Mouse (Mus musculus) liver, embryonic 14.5 days (tissue): ENCODE data around the gene Rft1. TPM values are rescaled to one million over a fixed set of nuclear protein-coding genes. Genes with fewer than 3 reads are reported as not detected.

ENCODE experiments used
- ATAC-seq: fragments of 200-750 bp; cut with Nextera tagmentation; 2 replicates; pipeline ENCODE4 v1.8.0; 2017; ENCODE audit warnings: moderate number of reproducible peaks, mild to moderate bottlenecking, moderate library complexity; ENCODE audit not compliant: insufficient read depth
- DNase-seq, 3 experiments: peaks; one replicate each; pipeline ENCODE4 v3.0.0-alpha.2; 2012 to 2013; ENCODE audit warnings: low read depth in 3 of 3, low spot score in 3 of 3
- H3K27ac ChIP-seq: fragments of 300-500 bp; sonication (generic); 2 replicates; pipeline ENCODE4 v1.5.1; 2014; ENCODE audit warnings: moderate library complexity, mild to moderate bottlenecking, control low read depth, inconsistent platforms
- H3K27me3 ChIP-seq: fragments of 300-500 bp; sonication (generic); 2 replicates; pipeline ENCODE4 v1.6.1; 2014; ENCODE audit warnings: mild to moderate bottlenecking, low read length, moderate library complexity; ENCODE audit not compliant: control insufficient read depth, insufficient read depth
- H3K36me3 ChIP-seq: fragments of 300-500 bp; sonication (generic); replicated peaks from 2 replicates; pipeline ENCODE4 v1.6.1; 2014; ENCODE audit warnings: low read depth; ENCODE audit not compliant: control insufficient read depth, insufficient read depth
- H3K4me1 ChIP-seq, 2 experiments: fragments of 200-500 bp in 1 of 2; fragments of 300-500 bp in 1 of 2; sonication (generic) in 1 of 2; replicated peaks; 2 replicates each; pipeline ENCODE4 v1.6.1; 2012 to 2014; ENCODE audit warnings: antibody characterized with exemption in 1 of 2, inconsistent platforms in 1 of 2, low read length in 1 of 2; ENCODE audit not compliant: control insufficient read depth in 2 of 2, insufficient read depth in 2 of 2
- H3K4me2 ChIP-seq: fragments of 300-500 bp; sonication (generic); 2 replicates; pipeline ENCODE4 v1.6.1; 2014; ENCODE audit warnings: low read depth, mild to moderate bottlenecking, control low read depth, moderate library complexity
- H3K4me3 ChIP-seq, 2 experiments: fragments of 200-500 bp in 1 of 2; fragments of 300-500 bp in 1 of 2; sonication (generic) in 1 of 2; 2 replicates each; pipeline ENCODE4 v1.5.1; 2012 to 2014; ENCODE audit warnings: low read depth in 2 of 2, low read length in 2 of 2, mild to moderate bottlenecking in 2 of 2, control low read depth in 1 of 2, inconsistent platforms in 1 of 2, moderate library complexity in 1 of 2; ENCODE audit not compliant: insufficient read depth in 1 of 2
- H3K9ac ChIP-seq: fragments of 300-500 bp; sonication (generic); replicated peaks from 2 replicates; pipeline ENCODE4 v1.6.1; 2014; ENCODE audit warnings: mild to moderate bottlenecking, control low read depth, moderate library complexity
- H3K9me3 ChIP-seq: fragments of 300-500 bp; sonication (generic); 2 replicates; pipeline ENCODE4 v1.6.1; 2016; ENCODE audit warnings: low read length, mixed read lengths; ENCODE audit not compliant: control insufficient read depth
- CTCF ChIP-seq: IDR thresholded peaks from 2 replicates; pipeline ENCODE4 v1.5.1; 2016; ENCODE audit warnings: antibody characterized with exemption, low read depth, control low read depth
- EP300 ChIP-seq: IDR thresholded peaks from 2 replicates; pipeline ENCODE4 v1.6.1; 2016; ENCODE audit warnings: antibody characterized with exemption, low read depth
- WGBS: fragments of 180-500 bp; shearing (Covaris S2); extraction: QIAGEN DNeasy Blood & Tissue Kit; methylation state at CpG from one replicate; pipeline ENCODE4 v1.1.7; 2014; ENCODE audit not compliant: insufficient replicate concordance; 5-methylcytosine and 5-hydroxymethylcytosine counted together
- polyA plus RNA-seq, 2 experiments: library from polyadenylated mRNA; depleted of rRNA in 1 of 2; stranded (reverse) in 1 of 2; unstranded in 1 of 2; fragments of >200 nt; fragmentation: Nextera tagmentation in 1 of 2; extraction: Ambion mirVana in 1 of 2; gene quantifications; 2 replicates each; pipeline versions ENCODE4 v1.2.1 to v1.2.3; 2012 to 2014

Rft1 gene
- polyA plus RNA-seq, 2 experiments: 2.8 to 3.4 TPM

GRCm38 (mm10) chr14:30610304-30610703, 43.9 kb upstream of the Rft1 start:
- Histone ChIP-seq H3K4me1 (0 out of 4 replicates have a peak, but pooled peaks cover 0 to 3% of the 10 kb centered on the region in 2 experiments), H3K36me3 (no peaks in the 10 kb centered on the region; the same call in 1 of the 2 replicates), H3K9me3 (no peaks in the 10 kb centered on the region), H3K9ac (no peak overlapping the region), H3K27me3 (no peaks in the 10 kb centered on the region), H3K4me2 (no peak overlapping the region), H3K27ac (no peak overlapping the region), H3K4me3 (no peak overlapping the region)
- ATAC-seq: no peak
- DNase-seq: no peak
- 70% methylated on average over 2 of the region's 2 CpGs for WGBS
- TF ChIP-seq EP300 (no peak), CTCF (no peak)

GRCm38 (mm10) chr14:30610940-30611339, 43.2 kb upstream of the Rft1 start:
- Histone ChIP-seq H3K9me3 (no peaks in the 10 kb centered on the region), H3K36me3 (no peaks in the 10 kb centered on the region; the same call in 1 of the 2 replicates), H3K27me3 (no peaks in the 10 kb centered on the region), H3K9ac (no peak overlapping the region), H3K4me2 (no peak overlapping the region), H3K4me1 (0 out of 4 replicates have a peak, but pooled peaks cover 0 to 3% of the 10 kb centered on the region in 2 experiments), H3K4me3 (no peak overlapping the region), H3K27ac (no peak overlapping the region)
- WGBS: 77% methylated on average over 3 of the region's 3 CpGs
- no peak for DNase-seq
- ATAC-seq: no peak
- TF ChIP-seq EP300 (no peak), CTCF (no peak)

DNA sequence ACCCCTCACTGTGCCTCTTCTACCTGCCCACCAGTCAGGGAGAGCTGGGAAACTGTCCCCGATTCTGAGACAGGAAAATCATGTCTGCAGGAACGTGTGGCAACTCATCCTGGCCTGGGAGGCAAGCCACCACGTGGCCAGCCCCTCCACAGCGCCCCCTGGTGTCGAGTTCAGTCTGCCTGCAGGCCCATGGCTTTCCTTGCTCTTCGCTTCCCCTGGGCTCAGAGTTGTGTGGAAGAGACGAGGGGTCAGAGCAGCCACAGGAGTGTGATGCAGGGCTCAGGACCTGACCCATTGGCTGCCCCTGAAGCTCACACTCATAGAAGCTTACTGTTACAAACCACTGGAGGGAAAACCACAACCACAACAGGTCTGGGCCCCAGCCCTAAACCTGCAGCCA, 41.6 kb upstream of the Rft1 start:
- DNase-seq (peak in 1 of 3 experiments; percentile 37), ATAC-seq (0 out of 2 replicates have a peak, but pooled peaks have one; percentile 40)
- no peak overlapping the region for H3K4me3 ChIP-seq
- peak; percentile 99 for TF ChIP-seq CTCF
- TF ChIP-seq EP300: no peak
- 15% methylated on average over 7 of the region's 7 CpGs for WGBS
- no peaks in the 10 kb centered on the region for H3K9me3 ChIP-seq
- no peaks in the 10 kb centered on the region for H3K27me3 ChIP-seq
- H3K9ac ChIP-seq: no peak overlapping the region
- no peaks in the 10 kb centered on the region; the same call in 1 of the 2 replicates for H3K36me3 ChIP-seq
- H3K27ac ChIP-seq: no peak overlapping the region
- peaks cover 0 to 6% of the 10 kb centered on the region in 2 experiments; a peak in 1 of 4 replicates for H3K4me1 ChIP-seq
- H3K4me2 ChIP-seq: no peak overlapping the region

- no peaks in the 10 kb centered on the region; the same call in 1 of the 2 replicates for H3K36me3 ChIP-seq
- no peak overlapping the region for H3K27ac ChIP-seq
- H3K9me3 ChIP-seq: no peaks in the 10 kb centered on the region
- ATAC-seq (no peak), DNase-seq (no peak)
- H3K4me1 ChIP-seq: peaks cover 0 to 7% of the 10 kb centered on the region in 2 experiments; a peak in 1 of 4 replicates
- H3K4me2 ChIP-seq: no peak overlapping the region
- no peaks in the 10 kb centered on the region for H3K27me3 ChIP-seq
- WGBS: 70% methylated on average over 2 of the region's 2 CpGs
- H3K4me3 ChIP-seq: no peak overlapping the region
- TF ChIP-seq CTCF: no peak
- no peak for TF ChIP-seq EP300
- H3K9ac ChIP-seq: no peak overlapping the region
Observed at GRCm38 (mm10) chr14:30612962-30613715, 41.0 kb upstream of the Rft1 start.

DNA sequence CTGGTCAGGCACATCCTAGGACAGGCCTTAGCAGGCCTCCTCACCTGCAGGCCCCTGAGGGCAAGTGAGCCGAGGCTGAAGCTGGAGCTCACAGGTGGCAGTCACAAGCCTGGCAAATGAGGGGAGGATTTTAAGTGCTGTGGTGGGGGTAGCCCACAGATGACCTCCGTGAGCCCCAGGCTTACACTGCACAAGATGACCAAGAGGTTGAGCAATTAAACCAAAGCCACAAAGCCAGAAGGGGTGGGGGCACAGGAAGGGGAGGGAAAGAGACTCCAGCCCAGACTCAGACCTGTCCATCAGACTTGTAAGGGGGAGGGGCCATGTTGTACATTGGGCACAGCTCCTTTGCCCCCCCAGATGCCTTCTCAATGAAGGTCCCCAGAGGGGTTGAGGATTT, 37.4 kb upstream of the Rft1 start:
- H3K27ac ChIP-seq: no peak overlapping the region
- TF ChIP-seq EP300: no peak
- no peak for TF ChIP-seq CTCF
- no peak for ATAC-seq

More for the DNA sequence above, 37.4 kb upstream of the Rft1 start:
- H3K9ac ChIP-seq: no peak overlapping the region
- no peak overlapping the region for H3K4me3 ChIP-seq
- H3K4me2 ChIP-seq: no peak overlapping the region
- peaks cover 0 to 15% of the 10 kb centered on the region in 2 experiments; a peak in 2 of 4 replicates for H3K4me1 ChIP-seq
- H3K9me3 ChIP-seq: no peaks in the 10 kb centered on the region
- 47% methylated on average over 2 of the region's 2 CpGs for WGBS
- H3K36me3 ChIP-seq: no peaks in the 10 kb centered on the region
- H3K27me3 ChIP-seq: no peaks in the 10 kb centered on the region
- no peak for DNase-seq
